Mouse (Mus musculus) layer of hippocampus, postnatal 10 days (tissue): Measurements from ENCODE around the gene Rftn1. TPM values are rescaled to one million over a fixed set of nuclear protein-coding genes. Genes with fewer than 3 reads are reported as not detected.
"Not testable (repeated sequence)": the region's sequence is repeated elsewhere in the genome, so short reads cannot be mapped to it uniquely, and the experiment has no call there.

Experiments
- DNase-seq, 2 experiments: peaks; one replicate each; pipeline ENCODE4 v3.0.0; 2021; ENCODE audit warnings: low spot score in 2 of 2
- long read RNA-seq: library from polyadenylated mRNA; stranded (forward); transcript quantifications from one replicate; pipeline ENCODE4 v2.0.0, GENCODE M21; 2023
- total RNA-seq, 2 experiments: library from RNA; stranded (reverse); gene quantifications; 2 replicates each; pipeline ENCODE4 v1.2.3; 2021

Gene Rftn1
- 10 to 100 TPM; 22.1 to 23.2 TPM for total RNA-seq
- long read RNA-seq, full-length matches to known transcripts: 24 of 28 reads
- long read RNA-seq, partial matches to known transcripts: 2 of 28 reads
- long read RNA-seq, other reads (novel, unspliced or antisense): 2 of 28 reads

DNA sequence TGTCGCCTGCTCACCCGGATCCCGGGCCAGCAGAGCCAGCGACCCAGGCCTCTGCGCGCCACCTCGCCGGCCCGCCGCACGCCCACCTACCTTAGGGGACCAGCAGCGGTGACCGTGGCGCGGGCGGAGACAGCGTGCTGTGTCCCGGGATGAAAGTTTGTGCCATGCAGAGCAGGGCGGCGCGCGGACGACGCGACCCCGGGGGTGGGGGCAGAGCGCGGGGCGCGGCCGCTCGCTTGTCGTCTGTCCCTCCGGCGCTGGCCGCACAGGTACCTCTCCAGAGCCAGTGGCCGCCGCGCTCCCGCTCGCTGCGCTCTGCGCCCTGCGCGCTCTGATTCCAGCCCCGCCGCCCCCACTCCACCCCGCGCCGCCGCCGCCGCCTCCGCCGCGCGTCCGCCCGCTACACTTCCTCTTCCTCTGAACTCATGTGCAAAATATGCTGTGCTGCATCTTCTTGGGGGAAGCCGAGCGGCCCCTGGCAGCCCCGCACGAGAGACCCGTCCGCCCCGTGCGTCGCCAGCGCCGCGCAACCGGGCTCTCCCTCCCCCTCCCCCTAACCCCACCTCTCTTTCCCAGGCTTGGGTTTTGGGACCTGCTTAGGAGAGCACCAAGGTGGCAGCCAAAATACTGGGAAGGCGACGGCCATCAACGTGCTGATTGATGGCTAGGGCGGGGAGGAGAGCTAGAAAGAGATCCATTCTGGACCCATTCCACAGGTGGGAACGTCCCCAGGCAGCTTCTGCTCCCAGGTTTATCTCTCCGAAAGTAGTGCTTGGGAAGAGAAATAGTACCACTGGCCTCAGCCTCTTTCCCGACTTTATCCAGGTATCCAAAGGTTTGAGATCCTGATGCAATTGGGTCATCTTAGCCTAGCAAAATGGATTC lies at the start of gene Rftn1:
Gene Rftn1, minus strand, starts transcription at position 544 of the 885 bp plus-strand sequence.
- DNase-seq: peak; percentile 38 to 58

DNA sequence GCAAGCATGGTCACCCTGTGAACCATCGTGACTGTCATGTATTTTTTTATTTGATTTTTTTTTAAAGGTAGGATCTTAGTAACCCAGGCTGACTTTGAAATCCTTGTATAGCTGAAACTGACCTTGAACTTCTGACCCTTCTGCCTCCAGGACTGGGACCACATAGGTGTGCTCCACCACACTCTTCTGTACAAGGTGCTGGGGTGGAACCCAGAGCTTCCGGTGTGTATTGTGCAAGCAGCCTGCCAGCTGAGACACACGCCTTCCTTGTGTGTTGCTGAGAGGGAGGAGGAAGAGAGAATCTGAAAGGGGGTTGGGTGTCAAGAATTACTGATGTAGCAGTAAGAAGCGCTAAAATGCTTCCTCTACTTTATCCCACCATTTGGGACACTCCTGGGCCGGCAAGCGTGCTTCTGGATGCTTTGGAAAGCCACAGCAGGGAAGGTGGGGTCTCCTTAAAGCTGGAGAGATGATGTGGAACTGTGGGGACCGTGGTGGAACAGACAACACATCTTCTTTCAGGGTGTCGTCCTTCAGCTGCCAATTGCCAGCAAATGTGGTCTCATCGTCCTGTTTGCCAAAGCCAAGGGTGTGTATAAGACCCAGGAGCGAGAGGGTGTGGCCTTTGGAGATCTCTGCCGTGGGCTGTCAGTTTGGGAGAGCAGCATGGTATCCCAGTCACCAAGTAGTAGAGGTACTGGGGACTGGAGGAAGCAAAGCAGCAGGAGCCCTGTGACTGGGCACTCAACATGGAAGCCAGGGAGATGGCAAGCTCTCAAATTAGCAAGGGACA lies 47.5 kb upstream of the Rftn1 start:
- DNase-seq: no peak

DNA sequence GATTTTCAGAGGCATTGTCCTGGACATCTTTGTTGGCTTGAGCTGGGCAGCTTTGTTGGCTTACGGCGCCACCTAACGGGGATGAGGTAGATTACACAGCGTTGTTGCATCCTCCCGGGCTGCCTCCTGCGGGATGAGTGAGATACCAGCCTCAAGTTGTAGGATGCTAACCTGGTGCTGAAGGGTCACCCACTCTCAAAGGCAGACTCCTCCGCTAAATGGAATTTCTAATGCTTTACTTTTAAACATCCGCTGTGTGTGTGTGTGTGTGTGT lies 46.9 kb upstream of the Rftn1 start:
- peak; percentile 94 for DNase-seq

DNA sequence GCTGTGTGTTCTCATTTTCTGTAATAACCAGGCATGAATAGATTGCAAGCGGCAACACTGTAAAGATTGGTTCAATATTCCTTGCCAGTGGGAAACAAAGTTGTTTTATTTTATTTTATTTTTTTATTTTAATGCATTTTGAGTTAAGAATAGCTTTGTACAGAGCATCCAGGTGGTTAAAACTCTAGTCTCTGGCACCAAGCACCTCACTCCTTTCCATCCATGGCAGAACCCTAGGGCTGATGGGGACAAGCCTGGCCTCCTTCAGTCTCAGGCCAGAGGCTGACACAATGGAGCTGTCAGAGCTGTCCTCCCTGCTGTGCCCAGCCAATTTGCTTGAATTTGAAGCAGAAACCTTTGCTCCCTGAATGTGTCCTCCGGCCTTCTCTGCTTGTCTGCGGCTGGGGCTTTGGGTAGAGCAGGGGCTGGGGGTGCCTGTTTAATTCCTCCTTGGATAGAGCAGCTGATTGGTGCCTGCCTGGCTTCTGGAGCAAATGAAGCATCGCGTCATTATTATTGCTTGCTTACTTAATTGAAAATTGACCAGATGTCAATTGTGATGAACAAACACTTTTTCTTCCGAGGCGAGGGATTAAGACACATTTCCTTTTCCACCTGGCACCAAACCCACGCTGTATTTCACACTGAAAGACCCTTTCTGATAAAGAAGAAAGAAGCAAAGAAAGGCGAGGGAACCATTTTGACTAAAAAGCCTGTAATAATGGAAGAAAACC lies 46.4 kb upstream of the Rftn1 start:
- peak; percentile 30 to 47 for DNase-seq

DNA sequence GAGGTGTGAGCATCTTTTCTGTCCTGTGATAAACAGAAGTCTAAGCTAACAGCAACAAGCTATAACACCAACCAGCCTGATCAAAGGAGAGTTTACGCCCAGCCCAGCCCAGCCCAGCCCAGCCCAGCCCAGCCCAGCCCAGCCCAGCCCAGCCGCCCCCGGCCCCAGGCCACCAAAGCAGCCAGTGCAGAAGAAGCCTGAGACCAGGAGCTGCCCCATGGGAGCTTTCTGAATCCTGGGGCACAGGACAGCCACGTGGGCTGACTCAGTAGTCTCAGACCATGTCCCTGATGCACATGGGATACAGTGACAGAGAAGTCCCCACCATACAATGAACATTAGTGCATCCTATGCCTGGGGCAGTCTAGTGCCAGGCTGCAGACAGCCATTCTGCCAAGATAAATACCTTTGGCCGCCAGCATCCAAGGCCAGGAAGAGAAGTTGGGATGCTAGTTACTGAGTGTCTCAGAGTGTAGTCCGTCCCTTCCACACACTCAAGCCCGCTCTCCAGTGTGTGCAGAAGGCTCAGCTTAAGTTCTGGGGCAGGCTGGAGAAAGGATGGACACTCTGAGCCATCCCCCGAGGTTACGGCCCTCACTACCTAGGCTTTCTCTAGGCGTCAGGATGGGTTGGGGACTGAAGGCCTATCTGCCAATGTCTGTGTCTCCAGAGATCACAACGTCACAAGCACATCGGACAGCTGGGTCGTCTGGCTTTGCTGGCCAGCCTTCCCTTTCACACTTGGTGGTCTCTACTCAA lies 45.6 kb upstream of the Rftn1 start:
- no peak for DNase-seq

DNA sequence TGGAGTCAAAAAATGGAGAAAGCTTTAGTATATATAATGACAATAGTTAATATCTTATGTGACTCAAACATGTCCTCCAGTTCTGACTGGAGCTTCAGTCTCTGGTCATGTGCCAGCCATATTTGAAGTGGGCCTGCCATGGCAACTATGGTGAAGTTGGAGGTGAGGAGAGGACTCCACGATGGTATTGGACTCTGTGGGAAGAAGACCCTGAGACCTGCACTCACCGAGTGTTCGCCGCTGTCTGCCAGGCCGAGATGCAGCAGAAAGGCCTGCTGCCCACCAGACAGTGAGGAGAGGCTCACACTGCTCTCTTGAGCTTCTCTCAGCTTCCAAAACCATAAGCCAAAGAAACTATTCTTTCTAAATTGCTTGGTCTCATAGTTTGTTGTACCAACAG lies 43.5 kb upstream of the Rftn1 start:
- no peak for DNase-seq

DNA sequence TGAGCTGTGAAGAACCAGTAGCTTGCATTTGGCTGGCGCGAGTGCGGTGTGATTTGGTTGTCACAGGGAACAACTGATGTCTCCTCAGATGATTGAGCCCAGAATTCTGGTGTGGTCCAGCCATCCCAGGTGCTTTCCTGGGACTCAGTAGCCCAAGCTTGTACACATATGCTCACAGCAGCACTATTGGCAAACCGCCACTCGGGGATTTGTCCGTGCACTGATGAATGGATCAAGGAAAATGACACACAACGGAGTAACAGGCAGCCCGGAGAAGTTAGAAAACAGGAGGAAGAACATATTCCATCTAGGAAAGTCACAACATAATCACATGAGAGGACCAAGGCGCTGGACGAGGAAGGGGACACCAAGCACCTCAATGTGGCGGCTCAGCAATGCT lies 42.3 kb upstream of the Rftn1 start:
- no peak for DNase-seq

DNA sequence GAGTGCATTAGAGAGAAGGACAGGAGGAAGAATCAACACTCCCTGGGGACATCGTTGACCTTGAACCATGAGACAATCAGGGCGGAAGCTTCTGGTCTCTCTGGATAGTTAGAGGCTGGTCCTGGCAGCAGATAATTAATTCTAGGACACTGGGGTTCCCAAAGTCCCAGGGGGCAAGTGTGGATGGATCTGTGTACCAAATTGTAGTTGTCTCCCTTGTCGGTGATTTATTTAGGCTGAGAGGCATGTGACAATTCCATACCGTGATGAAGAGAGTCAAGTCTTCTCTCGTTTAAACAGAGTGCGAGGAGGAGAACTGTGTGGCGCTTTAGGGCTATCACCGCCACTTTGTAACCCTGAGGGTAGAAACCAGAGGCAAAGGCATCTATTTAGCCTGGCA lies 40.7 kb upstream of the Rftn1 start:
- no peak for DNase-seq

DNA sequence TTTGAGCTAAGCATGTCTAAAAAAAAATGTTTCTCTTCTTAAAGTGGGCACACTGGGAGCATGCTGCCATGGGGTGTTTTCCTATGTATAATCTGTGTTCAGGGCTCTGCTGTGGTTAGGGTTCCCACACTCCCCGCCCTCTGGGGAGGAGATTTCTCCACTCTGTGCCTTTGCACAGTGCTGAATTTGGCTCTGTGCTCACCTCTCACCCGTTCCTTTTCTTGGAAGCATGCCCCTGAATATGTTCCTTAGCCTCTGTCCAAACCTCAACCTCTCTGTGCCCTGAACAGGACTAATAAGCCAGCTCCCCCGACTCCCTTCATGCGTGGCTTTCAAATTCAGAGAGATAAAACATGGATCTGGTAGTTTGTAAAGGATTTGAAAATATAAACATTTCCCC lies 39.1 kb upstream of the Rftn1 start:
- DNase-seq: no peak

DNA sequence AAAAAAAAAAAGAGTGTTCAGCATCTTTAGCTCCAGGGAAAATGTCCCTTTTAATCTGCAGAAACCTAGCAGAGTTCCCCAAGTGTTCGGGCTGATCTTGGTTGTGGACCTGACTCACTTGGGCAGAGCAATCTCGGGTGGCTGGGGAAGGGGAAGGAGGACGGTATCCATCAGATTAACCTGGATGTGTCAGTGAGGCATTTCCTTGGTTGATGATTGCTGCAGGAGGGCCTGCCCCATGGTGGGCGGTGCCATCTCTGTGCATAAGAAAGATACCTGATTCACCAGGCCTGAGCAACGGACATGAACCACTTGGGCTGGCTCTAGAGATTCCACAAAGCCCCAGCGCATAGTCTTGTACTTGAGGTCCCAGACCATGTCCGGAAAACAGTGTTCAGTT lies 36.9 kb upstream of the Rftn1 start:
- no peak for DNase-seq

DNA sequence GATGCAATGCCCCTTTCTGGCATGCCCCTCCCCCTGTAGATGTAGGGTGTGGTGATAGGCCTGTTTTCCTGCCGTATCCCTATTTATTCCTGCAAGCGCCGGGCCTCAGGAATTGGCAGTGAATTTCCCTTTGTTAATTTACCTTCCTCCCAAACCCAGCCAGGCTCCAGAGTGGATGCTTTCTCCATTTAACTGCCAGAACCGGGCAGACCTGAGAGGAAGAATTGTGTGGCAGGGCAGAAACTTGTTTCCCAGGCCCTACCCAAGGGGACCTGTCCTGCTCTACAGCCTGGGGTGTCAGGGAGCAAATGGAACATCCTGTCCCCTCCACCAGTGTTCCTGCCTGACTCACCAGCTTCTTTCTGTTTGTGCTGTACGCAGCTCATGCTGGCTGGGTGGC lies 34.2 kb upstream of the Rftn1 start:
- no peak for DNase-seq

DNA sequence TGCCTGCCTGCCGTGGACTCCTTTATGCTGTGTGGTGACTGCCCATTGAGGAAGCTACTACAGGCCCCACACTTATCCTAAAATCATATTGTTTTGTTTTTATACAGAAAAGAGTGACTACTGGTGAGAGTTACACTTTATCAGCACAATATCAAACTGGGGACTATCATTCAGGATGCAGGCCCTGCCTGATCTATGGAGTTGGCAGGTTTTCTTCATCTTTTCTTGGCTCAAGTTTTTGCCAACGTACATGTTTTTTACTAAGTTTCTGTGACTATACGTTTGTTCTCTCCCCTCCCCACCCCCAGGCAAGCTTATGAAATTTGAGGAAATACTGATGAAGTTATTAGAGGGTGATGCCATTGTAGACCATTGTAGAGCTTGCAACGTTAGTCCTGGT lies 27.5 kb upstream of the Rftn1 start:
- DNase-seq: no peak

DNA sequence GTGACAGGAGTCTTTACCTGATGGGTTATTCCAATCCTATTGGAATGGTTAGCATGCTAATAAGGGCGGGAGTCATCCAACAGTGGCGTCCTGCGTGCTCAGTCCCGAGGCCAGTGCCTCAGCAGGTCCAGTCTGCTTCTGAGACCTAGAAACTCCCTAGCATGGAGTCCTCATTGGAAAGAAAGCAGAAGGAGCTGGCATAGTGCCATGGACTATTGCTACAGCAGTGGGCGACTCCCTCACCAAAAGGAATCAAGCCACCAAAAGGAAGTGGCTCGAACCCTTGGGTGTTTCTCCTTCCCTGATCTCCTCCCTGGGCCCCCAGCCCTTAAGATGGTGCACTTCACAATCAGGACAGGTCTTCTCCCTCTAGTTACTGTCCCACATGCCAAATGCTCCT lies 24.6 kb upstream of the Rftn1 start:
- no peak for DNase-seq

DNA sequence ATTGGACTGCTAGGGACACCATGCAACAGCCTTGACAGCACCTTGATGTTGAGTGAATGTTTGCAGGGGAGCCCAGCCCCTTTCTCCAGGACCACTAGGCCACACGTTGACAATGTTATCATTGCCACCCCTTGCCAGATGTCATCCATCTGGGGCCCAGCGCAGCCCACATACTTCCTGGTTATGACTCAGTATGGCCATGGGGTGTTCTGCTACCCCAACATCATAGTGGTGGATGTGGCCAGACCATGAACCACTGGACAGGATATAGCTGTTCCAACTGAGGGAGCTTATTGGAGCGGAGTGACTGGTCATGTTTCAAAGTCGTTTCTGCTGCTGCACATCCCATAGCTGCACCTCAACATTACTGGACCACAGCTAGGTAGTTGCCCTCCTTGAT lies 22.6 kb upstream of the Rftn1 start:
- DNase-seq: no peak

DNA sequence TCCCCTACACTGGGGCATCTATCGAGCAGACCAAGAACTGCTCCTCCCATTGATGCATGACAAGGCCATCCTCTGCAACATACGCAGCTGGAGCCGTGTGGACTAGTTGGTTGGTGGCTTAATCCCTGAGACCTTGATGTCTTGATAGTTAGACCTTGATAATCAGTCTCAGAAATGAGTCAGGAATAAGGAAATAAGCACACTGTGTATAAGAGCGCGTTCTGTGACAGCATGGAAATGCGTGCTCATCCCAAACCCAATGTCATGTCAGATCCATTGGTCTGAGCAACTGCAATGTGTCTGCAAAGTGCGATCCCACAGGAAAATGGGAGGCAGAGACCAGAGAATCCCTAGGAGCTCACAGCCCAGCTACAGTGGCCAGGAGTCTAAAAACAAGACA lies 21.3 kb upstream of the Rftn1 start:
- no peak for DNase-seq

DNA sequence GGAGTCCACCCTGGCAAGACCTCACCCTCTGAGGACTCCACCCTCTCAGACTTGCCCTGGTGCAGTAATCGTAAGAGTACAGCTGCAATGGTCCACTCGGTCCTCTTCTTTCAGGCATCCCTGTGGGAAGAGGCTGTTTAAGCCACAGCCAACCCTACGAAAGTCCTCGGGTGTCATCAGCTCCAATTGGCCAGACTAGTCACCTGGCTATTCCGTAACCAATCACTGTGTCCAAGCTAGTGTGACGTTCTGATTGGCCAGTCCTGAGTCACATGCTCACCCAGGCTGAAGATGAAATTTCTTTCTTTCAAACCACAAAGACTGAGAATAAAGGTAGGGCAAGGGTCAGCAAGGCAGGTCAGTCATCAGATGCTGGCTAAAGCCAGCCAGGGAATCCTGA lies 19.4 kb upstream of the Rftn1 start:
- DNase-seq: no peak

DNA sequence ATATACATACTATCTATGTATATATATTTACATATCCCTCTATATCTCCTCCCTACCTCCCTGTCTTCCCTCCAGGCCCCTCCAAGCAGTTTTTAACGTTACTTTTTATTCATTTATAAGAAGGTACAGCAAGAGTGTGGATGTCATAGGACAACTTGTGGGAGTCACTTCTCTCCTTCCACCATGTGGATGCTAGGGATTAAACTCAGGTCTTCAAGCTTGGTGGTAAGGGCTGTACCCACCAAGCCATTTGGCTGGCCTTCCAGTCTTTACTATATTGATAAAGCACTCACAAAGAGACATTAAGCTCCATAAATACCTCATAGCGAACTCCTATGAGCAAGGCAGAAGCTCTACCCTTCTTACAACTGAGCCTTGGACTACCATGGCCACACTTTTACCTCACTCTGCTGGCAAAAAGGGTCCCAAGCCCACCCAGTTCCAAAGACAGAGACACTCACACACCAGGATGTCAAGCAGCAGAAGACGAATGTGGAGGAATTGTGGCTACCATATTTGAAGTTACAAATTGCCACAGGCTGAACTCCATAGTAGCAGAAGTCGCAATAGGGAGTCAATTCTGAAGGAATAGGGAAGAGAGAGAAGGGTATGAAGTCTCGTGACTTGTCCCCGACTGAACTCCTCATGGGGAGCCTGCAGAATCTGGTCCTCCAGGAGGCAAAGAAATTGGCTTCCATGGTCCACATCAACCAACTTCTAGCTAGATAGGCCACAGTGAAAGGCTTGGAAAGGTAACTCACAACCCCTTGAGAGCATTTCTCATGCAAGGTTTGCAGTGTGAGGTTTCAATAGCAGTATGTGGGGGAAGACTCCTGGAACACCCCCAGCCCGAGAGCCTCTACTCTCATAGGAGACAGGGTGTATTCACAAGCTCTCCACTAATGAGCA lies 17.9 kb upstream of the Rftn1 start:
- no peak for DNase-seq

DNA sequence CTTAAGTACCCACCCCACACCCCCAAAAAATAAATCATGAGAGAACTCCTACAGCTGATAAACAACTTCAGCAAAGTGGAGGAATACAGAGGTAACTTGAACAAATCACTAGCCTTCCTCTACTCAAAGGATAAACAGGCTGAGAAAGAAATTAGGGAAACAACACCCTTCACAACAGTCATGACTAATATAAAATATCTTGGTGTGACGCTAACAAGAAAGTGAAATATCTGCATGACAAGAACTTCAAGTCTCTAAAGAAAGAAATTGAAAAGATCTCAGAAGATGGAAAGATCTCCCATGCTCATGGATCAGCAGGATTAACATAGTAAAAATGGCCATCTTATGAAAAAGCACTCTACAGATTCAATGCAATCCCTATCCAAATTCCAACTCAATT lies 15.8 kb upstream of the Rftn1 start:
- DNase-seq: not testable (repeated sequence)

DNA sequence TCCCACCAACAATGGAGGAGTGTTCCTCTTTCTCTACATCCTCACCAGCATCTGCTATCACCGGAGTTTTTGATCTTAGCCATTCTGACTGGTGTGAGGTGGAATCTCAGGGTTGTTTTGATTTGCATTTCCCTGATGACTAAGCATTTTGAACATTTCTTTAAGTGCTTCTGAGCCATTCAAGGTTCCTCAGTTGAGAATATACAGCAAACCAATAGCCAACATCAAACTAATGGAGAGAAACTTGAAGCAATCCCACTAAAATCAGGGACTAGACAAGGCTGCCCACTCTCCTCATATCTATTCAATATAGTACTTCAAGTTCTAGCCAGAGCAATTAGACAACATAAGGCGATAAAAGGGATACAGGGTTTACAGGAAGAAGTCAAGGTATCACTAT lies 15.4 kb upstream of the Rftn1 start:
- DNase-seq: not testable (repeated sequence)

DNA sequence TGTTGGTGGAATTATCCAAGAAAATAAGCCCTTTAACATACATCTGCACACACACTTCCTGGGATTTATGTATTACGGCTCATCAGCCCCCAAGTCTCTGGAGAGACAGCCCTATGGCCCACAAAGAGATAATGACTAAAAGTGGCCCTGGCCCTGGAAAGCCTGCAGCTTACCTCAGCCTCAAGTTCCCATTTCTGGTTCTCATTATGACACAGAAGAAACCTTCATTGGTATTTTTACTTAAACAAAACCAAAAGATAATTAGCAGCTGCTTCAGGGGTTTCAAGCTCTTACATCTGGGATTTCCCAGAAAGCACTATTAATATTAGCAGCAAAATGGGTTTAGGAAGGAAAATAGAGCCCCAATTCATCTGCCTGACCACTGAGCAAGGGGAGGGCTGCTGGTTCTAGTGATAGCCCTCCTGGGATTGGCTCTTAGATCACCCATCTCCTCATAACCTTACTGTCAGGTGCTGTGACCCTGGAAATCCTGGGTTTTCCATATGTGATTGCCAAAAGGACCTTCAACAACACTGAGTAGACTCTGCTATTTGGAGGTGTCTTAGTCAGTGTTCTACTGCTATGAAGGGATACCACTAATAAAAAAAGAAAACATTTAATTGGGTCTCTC lies 14.8 kb upstream of the Rftn1 start:
- DNase-seq: no peak
